Mouse (Mus musculus): ENCODE data around the gene Epb41l2.

Gene Epb41l2

DNA sequence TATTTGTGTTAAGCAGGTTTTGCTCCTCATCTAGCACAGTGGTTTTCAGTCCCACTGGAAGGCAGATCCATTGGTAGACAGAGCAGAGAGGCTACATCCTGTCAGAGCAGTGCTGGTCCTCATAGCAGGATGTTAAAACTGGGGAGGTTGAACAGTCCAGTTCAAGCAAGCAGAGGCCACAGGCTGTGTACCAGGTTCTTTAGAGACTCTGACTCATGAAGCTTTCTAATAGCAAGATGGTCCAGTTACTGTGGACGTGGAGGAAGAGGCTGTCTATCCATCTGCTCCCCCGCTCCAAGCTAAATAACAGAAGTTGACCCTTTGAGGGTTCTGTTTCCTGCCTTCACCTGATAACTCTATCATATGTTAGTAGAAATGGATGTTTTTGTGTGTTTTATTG lies 41.8 kb downstream of the Epb41l2 start:
- no peak for DNase-seq

- no peak for DNase-seq
These were observed 43.3 kb downstream of the Epb41l2 start for GRCm38 (mm10) chr10:25402886-25403285.

GRCm38 (mm10) chr10:25403813-25404701 lies 44.5 kb downstream of the Epb41l2 start:
- no peak for DNase-seq

- DNase-seq: no peak
These were observed 45.1 kb downstream of the Epb41l2 start for GRCm38 (mm10) chr10:25404702-25405098.

DNA sequence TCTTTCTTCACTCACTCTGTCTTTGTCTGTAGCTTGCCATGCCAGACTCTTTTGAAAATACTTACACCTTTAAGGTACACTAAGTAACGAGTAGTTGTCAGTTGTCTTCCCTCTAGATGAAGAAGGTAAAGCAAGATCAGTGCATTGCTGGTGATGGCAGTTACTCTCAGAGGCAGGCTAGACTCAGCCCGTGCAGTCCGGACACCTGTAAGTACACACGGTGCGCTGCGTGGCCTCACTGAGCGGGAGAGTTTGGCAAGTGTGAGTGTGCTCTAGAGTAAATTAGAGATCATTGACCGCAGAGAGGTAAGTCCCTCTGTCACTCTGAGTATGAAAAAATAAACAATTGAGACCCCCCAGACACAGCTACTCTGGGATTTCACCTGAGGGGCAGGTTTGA lies 46.0 kb downstream of the Epb41l2 start:
- DNase-seq: no peak

DNA sequence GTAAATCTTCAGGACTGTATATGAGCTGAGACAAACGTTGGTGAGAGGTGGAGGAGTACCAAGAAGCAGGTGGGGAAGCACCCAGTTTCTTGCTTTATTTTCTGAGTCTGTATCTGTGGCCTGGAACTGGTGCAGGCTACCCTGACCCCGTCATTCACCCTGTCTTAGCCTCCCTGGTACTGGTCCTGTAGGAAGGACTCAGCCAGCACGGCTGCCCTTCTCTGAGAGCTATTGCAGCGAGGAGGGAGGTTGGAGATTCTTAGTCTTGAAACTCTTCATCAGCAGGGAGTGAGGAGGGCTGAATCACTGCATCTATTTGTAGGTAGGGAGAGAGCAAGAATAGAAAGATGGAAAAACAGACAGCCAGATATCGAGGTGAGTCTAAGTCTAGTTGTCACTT lies 47.1 kb downstream of the Epb41l2 start:
- no peak for DNase-seq

DNA sequence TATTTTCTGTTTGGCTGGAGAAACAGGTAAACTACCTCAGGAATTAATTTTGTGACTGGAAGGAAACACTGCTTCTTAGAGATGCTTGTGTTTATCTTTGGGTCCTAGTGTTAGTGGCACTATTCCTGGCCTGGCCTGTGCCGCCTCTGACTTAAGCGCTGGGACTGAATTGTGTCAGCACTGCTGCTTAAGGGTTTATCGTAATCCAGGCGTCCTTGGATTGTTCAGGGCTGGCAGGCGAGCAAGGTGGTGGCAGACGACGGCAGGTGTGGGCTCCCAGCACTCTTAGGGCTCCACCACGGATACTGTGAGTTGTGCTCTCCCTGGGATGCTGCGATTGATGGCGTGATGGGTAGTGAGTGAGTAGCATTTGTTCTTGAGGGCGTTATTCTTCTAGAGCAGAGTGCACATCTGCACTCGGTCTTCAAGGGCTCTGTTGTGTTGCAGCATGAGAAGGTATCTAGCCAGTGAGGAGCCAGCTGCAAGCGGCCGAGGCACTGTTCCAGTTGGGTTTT lies 48.6 kb downstream of the Epb41l2 start:
- peak in 1 of 2 experiments; percentile 24 for DNase-seq

- peak in 1 of 2 experiments; percentile 18 for DNase-seq
These were observed 52.3 kb downstream of the Epb41l2 start for GRCm38 (mm10) chr10:25411836-25412373.

- peak in 1 of 2 experiments; percentile 54 for DNase-seq
These were observed 55.7 kb downstream of the Epb41l2 start for GRCm38 (mm10) chr10:25415188-25415717.

DNA sequence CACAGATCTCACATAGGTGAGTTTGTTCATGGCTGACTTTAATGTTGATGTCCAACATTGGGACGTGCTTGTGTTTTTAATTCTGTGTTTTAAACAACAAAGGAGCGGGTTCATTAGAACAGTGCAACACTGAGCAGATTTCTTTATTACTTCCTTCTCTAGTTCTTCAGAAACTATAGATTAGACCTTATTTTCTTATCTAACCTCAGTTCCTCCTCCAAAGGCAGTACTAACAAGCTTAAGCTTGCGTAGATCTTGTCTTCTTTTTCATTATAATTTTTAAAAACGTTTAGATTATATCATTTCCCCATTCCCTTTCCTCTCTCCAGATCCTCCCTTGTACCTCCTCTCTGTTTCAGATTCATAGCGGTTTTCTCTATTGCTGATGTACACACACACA lies 57.1 kb downstream of the Epb41l2 start:
- no peak for DNase-seq

- peak; percentile 47 to 62 for DNase-seq
These were observed 66.5 kb downstream of the Epb41l2 start for GRCm38 (mm10) chr10:25426058-25426457.

GRCm38 (mm10) chr10:25426814-25427213 lies 67.2 kb downstream of the Epb41l2 start:
- DNase-seq: peak in 1 of 2 experiments; percentile 47

DNA sequence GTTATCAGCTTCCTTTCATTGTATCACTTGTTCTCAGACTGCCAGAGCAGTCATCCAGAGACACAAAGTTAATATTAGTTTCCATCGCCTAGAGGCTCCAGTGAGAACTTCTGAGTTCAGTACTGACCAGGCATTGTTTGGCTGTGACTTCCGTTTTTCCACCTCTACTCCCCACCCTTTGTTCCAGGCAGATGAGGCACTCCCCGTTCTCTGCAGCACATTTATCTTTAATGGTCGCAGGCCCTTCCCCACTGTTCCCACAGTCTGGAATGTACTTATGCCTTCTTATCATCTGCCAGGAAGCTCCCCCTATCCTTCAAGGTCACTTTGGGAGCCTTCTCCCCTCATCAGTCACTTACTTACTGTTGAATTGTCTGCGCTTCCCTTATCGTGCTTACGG lies 67.9 kb downstream of the Epb41l2 start:
- DNase-seq: peak; percentile 48 to 60

DNA sequence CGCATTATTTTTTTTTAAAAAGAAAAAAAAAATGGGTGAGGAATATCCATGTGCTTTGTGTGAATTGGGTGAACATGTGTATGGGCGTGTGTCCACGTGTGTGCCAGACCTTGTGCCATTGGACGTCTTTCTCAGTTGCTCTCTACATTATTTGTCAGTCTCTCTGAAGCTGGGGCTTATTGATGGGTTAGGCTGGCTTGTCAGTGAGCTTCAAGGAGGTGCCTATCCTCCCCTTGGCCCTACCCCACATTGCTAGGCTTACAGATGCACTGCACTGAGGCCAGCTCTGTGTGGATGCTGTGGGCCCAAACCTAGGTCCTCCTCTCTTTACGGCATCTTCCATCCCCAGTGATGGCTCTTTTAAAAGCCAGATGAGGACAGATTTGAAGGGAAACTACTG lies 69.1 kb downstream of the Epb41l2 start:
- no peak for DNase-seq

- DNase-seq: no peak
These were observed 69.7 kb downstream of the Epb41l2 start for GRCm38 (mm10) chr10:25429346-25429745.

GRCm38 (mm10) chr10:25430862-25431261 lies 71.3 kb downstream of the Epb41l2 start:
- no peak for DNase-seq

DNA sequence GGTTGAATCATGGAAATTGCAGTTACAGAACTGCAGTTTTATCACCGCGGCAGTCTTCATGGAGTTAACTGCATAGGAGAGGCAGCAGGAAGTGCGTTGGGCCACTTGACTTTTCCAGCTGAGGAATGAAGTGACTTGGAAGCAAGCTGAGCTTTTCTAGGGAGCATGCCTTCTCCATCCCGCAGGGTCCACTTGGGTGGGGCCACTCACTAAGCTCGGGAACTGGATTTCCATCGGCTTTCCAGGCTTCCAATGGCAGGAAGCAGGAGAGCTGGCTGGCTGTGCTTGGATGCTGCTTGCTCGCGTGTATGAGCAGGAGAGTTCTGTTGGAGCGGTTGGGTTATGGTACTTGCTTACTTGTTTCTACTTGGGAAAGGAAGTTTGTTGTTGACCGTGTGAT lies 72.8 kb downstream of the Epb41l2 start:
- DNase-seq: peak; percentile 64 to 74

- no peak for DNase-seq
These were observed 73.3 kb downstream of the Epb41l2 start for GRCm38 (mm10) chr10:25432938-25433337.

- DNase-seq: no peak
These were observed 73.9 kb downstream of the Epb41l2 start for GRCm38 (mm10) chr10:25433524-25433923.

DNA sequence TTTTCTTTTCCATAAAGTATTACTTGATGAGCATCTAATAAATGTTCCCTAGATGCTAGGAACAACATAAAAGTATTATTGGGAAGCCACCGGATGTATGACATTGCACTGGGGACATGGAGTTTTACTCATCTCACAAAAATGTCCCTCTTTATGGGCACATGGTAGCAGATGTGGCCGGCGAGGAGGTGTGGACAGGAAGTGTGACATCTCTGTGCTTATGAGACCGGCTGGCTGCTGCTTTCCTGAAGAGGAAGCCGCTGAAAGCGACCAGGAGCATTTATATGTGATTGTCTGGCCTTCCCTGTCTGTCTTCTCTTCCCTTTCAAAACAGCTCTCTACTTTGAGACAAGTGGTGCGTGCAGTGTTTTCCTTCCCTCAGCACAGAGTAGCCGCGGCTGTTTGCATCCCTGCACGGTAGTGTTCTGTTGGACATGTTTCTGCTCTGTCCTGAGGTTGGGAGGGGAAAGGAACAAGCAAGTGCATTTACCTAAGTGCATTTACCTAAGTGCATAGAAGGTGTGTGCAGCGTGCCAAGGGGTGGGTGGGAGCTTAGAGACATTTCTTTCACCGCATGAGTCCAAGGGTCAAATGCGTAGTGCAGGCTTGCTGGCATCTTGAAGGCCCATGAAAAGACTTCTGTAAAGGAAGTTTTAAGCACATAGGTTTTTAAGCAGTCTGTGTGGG lies 74.9 kb downstream of the Epb41l2 start:
- DNase-seq: peak; percentile 59 to 73

DNA sequence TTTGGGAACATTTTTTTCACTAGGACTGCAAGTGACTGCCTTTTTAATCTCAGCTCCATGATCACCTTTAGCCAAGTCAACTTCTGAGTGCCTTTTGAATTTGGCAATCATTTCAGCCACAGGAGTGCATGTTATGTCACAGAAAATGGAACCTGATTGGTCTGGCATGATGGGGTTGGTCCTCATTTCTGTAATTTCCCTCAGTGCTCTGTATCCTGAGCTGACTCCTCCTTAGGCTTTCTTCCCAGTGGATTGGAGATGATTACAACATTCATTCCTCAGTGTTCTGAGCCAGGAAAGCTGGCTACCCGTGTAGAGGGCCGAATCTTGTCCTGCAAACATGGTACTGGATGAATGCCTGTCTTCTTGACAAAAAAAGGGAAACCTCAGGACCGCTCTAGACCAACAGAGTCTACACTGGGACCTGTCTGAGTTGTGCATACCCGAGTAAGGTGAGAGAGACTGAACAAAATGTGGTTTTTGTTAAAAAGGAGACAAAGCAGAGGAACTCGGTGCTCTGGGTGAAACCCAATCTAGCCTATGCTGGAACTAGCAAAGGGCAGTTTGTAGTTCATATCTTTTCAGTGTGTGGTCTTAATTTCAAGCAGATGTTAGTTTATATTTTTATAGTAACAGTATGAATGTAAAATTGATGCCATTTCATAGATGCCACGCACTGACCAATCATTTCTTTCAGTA lies 77.3 kb downstream of the Epb41l2 start:
- no peak for DNase-seq

DNA sequence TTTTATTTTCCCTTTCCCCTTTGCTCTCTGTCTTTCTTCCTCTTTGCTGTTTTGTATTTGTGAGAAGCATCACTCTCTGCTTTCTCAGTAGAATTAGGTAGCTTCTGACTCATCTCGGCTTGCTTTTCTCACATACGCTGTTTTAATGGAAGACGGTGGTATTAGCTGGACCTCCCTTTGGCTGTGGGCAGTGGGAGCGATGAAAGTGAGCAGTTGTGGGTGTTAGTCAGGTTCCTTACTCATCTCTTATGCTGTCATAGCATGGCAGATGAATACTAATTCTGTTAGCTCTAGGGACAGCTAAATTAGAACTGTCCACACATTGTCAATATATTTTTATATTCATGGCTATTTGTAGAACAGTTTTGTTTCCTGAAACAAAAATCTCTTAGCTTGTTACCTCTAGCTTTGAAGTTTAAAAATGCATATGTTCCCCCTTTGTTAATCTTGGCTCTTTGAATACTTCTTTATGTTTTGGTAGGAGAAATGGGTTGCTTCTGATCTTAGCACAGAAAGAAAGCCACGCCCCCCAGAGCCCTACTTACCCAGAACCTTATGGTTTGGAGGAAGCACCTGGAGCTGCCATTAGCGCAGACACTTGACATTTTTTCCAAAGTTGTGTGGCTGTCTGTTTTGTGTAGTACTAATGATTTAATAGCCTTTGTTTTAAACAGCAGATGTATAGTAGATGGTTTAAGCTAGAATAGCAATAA lies 78.1 kb downstream of the Epb41l2 start:
- no peak for DNase-seq

Data from lung, postnatal 4 days (tissue).